In the genomic region with DNA sequence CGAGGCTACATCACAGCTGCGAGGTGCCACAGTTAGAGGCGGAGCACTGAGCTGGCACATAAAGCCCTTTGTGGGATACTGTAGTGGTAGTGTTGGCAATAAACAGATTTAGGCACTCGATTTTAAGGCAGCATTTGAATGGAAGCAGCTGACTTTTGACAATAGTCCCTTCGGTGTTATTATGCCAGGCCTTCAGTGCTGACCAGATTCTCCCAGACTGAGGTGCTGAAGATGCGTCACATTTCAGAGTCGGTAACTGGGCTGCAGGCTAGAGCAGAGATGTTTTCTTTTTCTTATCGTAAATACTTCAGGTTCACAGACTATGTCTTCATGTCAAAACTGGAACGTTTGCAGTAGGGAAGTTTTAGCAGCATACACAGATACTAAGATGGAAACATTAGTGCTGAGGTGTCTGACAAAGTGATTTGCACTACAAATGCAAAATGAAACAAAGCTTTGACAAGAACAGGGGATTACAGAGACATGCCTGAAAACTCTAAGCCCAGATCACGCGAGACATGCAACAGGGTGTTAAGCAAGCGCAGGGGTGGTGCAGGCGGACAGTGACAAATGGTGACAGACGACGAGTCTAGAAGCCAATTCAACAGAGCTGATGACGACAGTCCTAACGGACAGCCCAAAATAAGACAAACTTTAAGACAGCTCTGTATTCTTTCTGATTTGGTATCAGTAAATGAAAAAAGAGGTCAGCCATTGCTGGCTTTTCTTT, we compare ENCODE assay signal across 24 mouse cellular contexts.
DNase-seq lines count a peak whose midpoint lies in the region; ATAC-seq lines count a peak whose summit lies in the region.
"Had no signal": no experiment of that assay in that cellular context is flagged by ENCODE, and none has a peak within 500 bp of the region (broad histone marks: within the 10 kb centered on the region; RNA-seq: fewer than 3 reads in every experiment).

No protein-coding gene starts in this region.

- H3K9ac ChIP-seq in midbrain, embryonic 11.5 days (ENCODE audit: low read length), result no peak overlapping the region
- no peak overlapping the region for H3K9ac ChIP-seq in midbrain, embryonic 16.5 days (ENCODE audit: low read depth, low read length)
- H3K9ac ChIP-seq: forebrain, embryonic 15.5 days; heart, embryonic 15.5 days; hindbrain, embryonic 13.5 days; limb, embryonic 13.5 days; liver, embryonic 12.5 days had no signal

- peaks cover 19% of the 10 kb centered on the region for H3K36me3 ChIP-seq in midbrain, embryonic 11.5 days (ENCODE audit: control insufficient read depth, insufficient read depth, low read length)
- H3K36me3 ChIP-seq in midbrain, embryonic 16.5 days (ENCODE audit: control insufficient read depth, insufficient read depth, low read length), result peaks cover 46% of the 10 kb centered on the region

- no peaks in the 10 kb centered on the region for H3K9me3 ChIP-seq in midbrain, embryonic 11.5 days (ENCODE audit: control insufficient read depth, low read length)
- no peaks in the 10 kb centered on the region for H3K9me3 ChIP-seq in midbrain, embryonic 16.5 days (replicated peaks; ENCODE audit: control insufficient read depth, low read length, poor library complexity, severe bottlenecking)
- H3K9me3 ChIP-seq: forebrain, embryonic 15.5 days; heart, embryonic 15.5 days; hindbrain, embryonic 13.5 days; limb, embryonic 13.5 days; liver, embryonic 12.5 days; megakaryocyte, embryonic 14.5 days had no signal

- no peaks in the 10 kb centered on the region for H3K4me1 ChIP-seq in midbrain, embryonic 11.5 days (ENCODE audit: control insufficient read depth, insufficient read depth, low read length)
- no peaks in the 10 kb centered on the region for H3K4me1 ChIP-seq in midbrain, embryonic 16.5 days (ENCODE audit: control insufficient read depth, insufficient read depth, low read length)
- H3K4me1 ChIP-seq: forebrain, embryonic 15.5 days; heart, embryonic 15.5 days; hindbrain, embryonic 13.5 days; limb, embryonic 13.5 days; liver, embryonic 12.5 days had no signal

- no peaks in the 10 kb centered on the region for H3K27me3 ChIP-seq in midbrain, embryonic 11.5 days (ENCODE audit: control insufficient read depth, insufficient read depth, low read length)
- no peaks in the 10 kb centered on the region for H3K27me3 ChIP-seq in midbrain, embryonic 16.5 days (ENCODE audit: control insufficient read depth, insufficient read depth, low read depth, low read length)
- H3K27me3 ChIP-seq: forebrain, embryonic 15.5 days; heart, embryonic 15.5 days; hindbrain, embryonic 13.5 days; limb, embryonic 13.5 days; liver, embryonic 12.5 days; megakaryocyte, embryonic 14.5 days had no signal

- H3K4me2 ChIP-seq in midbrain, embryonic 11.5 days, result no peak overlapping the region
- H3K4me2 ChIP-seq in midbrain, embryonic 16.5 days (ENCODE audit: low read length), result no peak overlapping the region
- H3K4me2 ChIP-seq: forebrain, embryonic 15.5 days; heart, embryonic 15.5 days; hindbrain, embryonic 13.5 days; limb, embryonic 13.5 days; liver, embryonic 12.5 days had no signal

- H3K27ac ChIP-seq in midbrain, embryonic 11.5 days (ENCODE audit: low read depth, low read length), result no peak overlapping the region
- H3K27ac ChIP-seq in midbrain, embryonic 16.5 days (ENCODE audit: low read length), result no peak overlapping the region
- H3K27ac ChIP-seq: forebrain, embryonic 15.5 days; heart, embryonic 15.5 days; hindbrain, embryonic 13.5 days; layer of hippocampus, adult 2 months; limb, embryonic 13.5 days; liver, embryonic 12.5 days had no signal

- ATAC-seq in midbrain, embryonic 11.5 days (ENCODE audit: low FRiP score), result no peak
- no peak for ATAC-seq in midbrain, embryonic 16.5 days
- ATAC-seq: forebrain, embryonic 15.5 days; liver, embryonic 12.5 days had no signal

- WGBS in midbrain, embryonic 11.5 days, result 92% methylated on average over 17 of the region's 17 CpGs
- 78% methylated on average over 17 of the region's 17 CpGs for WGBS in midbrain, embryonic 16.5 days

- no peak overlapping the region for H3K4me3 ChIP-seq in midbrain, embryonic 11.5 days (ENCODE audit: low read depth, low read length)
- H3K4me3 ChIP-seq in midbrain, embryonic 16.5 days (ENCODE audit: low read depth, low read length), result no peak overlapping the region
- H3K4me3 ChIP-seq: forebrain, embryonic 15.5 days; heart, embryonic 15.5 days; hindbrain, embryonic 13.5 days; layer of hippocampus, adult 2 months; limb, embryonic 13.5 days; liver, embryonic 12.5 days; megakaryocyte, embryonic 14.5 days had no signal

- DNase-seq in adrenal gland, postnatal 36 days, result peak; percentile 18 to 35
- DNase-seq in adrenal gland, adult 8-10 months, result no peak
- peak; percentile 79 for DNase-seq in midbrain, embryonic 11.5 days (ENCODE audit: low spot score, missing footprints)
- DNase-seq in gonadal fat pad, adult 2 months (ENCODE audit: low read depth), result peak; percentile 45
- DNase-seq in layer of hippocampus, adult 11-12 months (ENCODE audit: low spot score), result no peak
- no peak for DNase-seq in urinary bladder, postnatal 14 days (ENCODE audit: low spot score)
- DNase-seq: cerebellum, adult 9-10 months; gastrocnemius, postnatal 14 days; heart, postnatal 36 days; kidney, adult 8-10 months; kidney, postnatal 10 days; layer of hippocampus, postnatal 36 days; lung, adult 18-20 months; lung, postnatal 14 days; right cerebral cortex, adult 18-20 months; thymus, adult 2 months had no signal

Comparison
In these comparisons a context has a peak if more than half of its experiments do, and no peak if none do; other contexts are left out.
1. DNase-seq: peak in adrenal gland, postnatal 36 days (2 of 2), midbrain, embryonic 11.5 days (single experiment) and gonadal fat pad, adult 2 months (single experiment); none in adrenal gland, adult 8-10 months (single experiment), layer of hippocampus, adult 11-12 months (single experiment) and urinary bladder, postnatal 14 days (single experiment).